In the genomic region with DNA sequence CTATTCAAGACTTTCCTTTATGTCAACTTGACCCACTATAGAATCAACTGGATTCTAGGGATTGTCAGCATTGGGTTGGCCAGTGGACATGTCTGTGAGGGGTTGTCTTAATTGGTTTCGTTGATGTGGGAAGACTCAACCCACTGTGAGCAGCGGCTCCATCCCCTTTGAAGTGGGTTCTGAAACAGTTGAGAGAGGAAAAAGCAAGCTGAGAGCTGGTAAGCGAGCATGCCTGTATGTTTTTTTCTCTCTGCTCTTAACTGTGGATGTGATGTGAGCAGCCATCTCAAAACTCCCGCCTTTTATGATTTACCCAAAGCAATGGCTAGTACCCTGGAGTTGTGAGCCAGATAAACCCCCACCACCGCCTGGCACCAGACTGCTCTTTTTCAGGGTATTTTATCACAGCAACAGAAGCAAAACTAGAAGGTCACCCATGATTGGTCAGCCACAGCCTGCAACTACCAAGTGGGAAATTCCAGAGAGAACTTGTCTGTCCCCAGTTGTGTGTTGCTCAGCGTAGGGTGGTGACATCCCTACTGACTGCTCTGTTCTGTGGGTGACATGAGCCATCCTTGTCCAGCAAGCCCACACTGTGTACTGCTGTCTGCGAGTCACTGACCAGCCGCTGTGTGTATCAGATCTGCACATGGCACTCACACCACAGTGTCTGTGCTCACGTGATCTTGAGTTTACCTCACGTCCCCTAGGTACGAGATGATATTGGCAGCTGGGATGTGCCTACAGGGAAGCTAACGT, we compare ENCODE assay signal across 10 mouse cellular contexts. TPM values are rescaled to one million over a fixed set of nuclear protein-coding genes. Genes with fewer than 3 reads are reported as not detected.
DNase-seq lines count a peak whose midpoint lies in the region; ATAC-seq lines count a peak whose summit lies in the region.
"Had no signal": no experiment of that assay in that cellular context is flagged by ENCODE, and none has a peak within 500 bp of the region (broad histone marks: within the 10 kb centered on the region; RNA-seq: fewer than 3 reads in every experiment).

No protein-coding gene starts in this region.

- H3K9ac ChIP-seq in liver, embryonic 11.5 days (ENCODE audit: low read depth, low read length): no peak overlapping the region

- H3K9me3 ChIP-seq in liver, embryonic 11.5 days (ENCODE audit: control insufficient read depth, low read length): no peaks in the 10 kb centered on the region
- H3K9me3 ChIP-seq: embryonic facial prominence, embryonic 10.5 days; midbrain, embryonic 10.5 days had no signal

- H3K36me3 ChIP-seq in liver, embryonic 11.5 days (ENCODE audit: control insufficient read depth, insufficient read depth, low read length): peaks cover 2% of the 10 kb centered on the region; the same call in 1 of the 2 replicates

- peak overlapping the region; percentile 21 for H3K4me2 ChIP-seq in liver, embryonic 11.5 days

- H3K27me3 ChIP-seq in liver, embryonic 11.5 days (replicated peaks; ENCODE audit: control insufficient read depth, insufficient read depth, low read length): no peaks in the 10 kb centered on the region

- H3K4me1 ChIP-seq in liver, embryonic 11.5 days (replicated peaks; ENCODE audit: control insufficient read depth, insufficient read depth, low read length): peaks cover 68% of the 10 kb centered on the region

- peak overlapping the region; percentile 33 for H3K27ac ChIP-seq in liver, embryonic 11.5 days (ENCODE audit: low read depth, low read length)
- H3K27ac ChIP-seq: embryonic facial prominence, embryonic 10.5 days; midbrain, embryonic 10.5 days had no signal

- 57% methylated on average over 12 of the region's 12 CpGs for WGBS in liver, embryonic 11.5 days

- no peak overlapping the region for H3K4me3 ChIP-seq in liver, embryonic 11.5 days (ENCODE audit: low read depth, low read length)
- H3K4me3 ChIP-seq: embryonic facial prominence, embryonic 10.5 days; midbrain, embryonic 10.5 days had no signal

- no peak for DNase-seq in liver, embryonic 11.5 days (ENCODE audit: low spot score)
- DNase-seq in liver: no peak
- peak; percentile 65 for DNase-seq in MEL-GATA-1-ER (ENCODE audit: extremely low read depth, low read depth)
- DNase-seq in layer of hippocampus, adult 8-10 months (ENCODE audit: low spot score in 2 of 2): no peak
- no peak for DNase-seq in kidney, postnatal 25 days
- DNase-seq: right cerebral cortex, adult 18-20 months had no signal

- peak; percentile 24; the same call in 1 of the 2 replicates for ATAC-seq in liver, embryonic 11.5 days (replicated peaks; ENCODE audit: low FRiP score)
- ATAC-seq in inflammation-experienced regulatory T-cells, adult 6 months: peak; percentile 52
- ATAC-seq in neutrophil, adult 5-6 weeks (ENCODE audit: extremely low read depth, insufficient number of reproducible peaks, low FRiP score, poor library complexity, severe bottlenecking): peak; percentile 15; the same call in 1 of the 2 replicates

RNA-seq across cellular contexts. Expression of a gene that starts 8.3 kb away (rescaled TPM):
- polyA plus RNA-seq in liver, embryonic 11.5 days (2014; fragmentation: Nextera tagmentation; extraction: Ambion mirVana): 37.5 and 46.1 TPM in 2 replicates
- 100 to 1,000 TPM; 115 to 202 (median 146) TPM for polyA plus RNA-seq in inflammation-experienced regulatory T-cells, adult 6 months (2017; shearing (Covaris generic))
- 214 and 229 TPM in 2 replicates for total RNA-seq in neutrophil, adult 5-6 weeks (2017)
- 10 to 100 TPM; 51.1 to 61.4 (median 55.3) TPM for total RNA-seq in layer of hippocampus, adult 8-10 months (2022)

RNA-seq across cellular contexts. Expression of a gene that starts 9.1 kb away (rescaled TPM):
- 81.2 and 96.5 TPM in 2 replicates for polyA plus RNA-seq in liver, embryonic 11.5 days (2014; fragmentation: Nextera tagmentation; extraction: Ambion mirVana)
- 10 to 100 TPM; 18.9 to 22.4 (median 21.2) TPM for polyA plus RNA-seq in inflammation-experienced regulatory T-cells, adult 6 months (2017; shearing (Covaris generic))
- total RNA-seq in neutrophil, adult 5-6 weeks (2017): 309 and 325 TPM in 2 replicates
- 10 to 100 TPM; 39.6 to 51.4 (median 47.0) TPM for total RNA-seq in layer of hippocampus, adult 8-10 months (2022)

RNA-seq across cellular contexts. Expression of a gene that starts 39.7 kb away (rescaled TPM):
- 70.3 and 75.6 TPM in 2 replicates for polyA plus RNA-seq in liver, embryonic 11.5 days (2014; fragmentation: Nextera tagmentation; extraction: Ambion mirVana)
- polyA plus RNA-seq in inflammation-experienced regulatory T-cells, adult 6 months (2017; shearing (Covaris generic)): 10 to 100 TPM; 41.1 to 61.7 (median 50.2) TPM
- total RNA-seq in neutrophil, adult 5-6 weeks (2017): 29.0 and 41.8 TPM in 2 replicates
- 100 to 1,000 TPM; 133 to 155 (median 137) TPM for total RNA-seq in layer of hippocampus, adult 8-10 months (2022)
